Mouse (Mus musculus) ES-Bruce4 (cell line): ENCODE measurements around the gene Acadm.

Experiments
- CTCF ChIP-seq: IDR thresholded peaks from one replicate; pipeline ENCODE4 v1.8.1; 2011; ENCODE audit warnings: low read depth, low read length
- EP300 ChIP-seq: IDR thresholded peaks from 2 replicates; pipeline ENCODE4 v1.6.1; 2011; ENCODE audit warnings: low read depth, low read length; ENCODE audit not compliant: insufficient read depth

DNA sequence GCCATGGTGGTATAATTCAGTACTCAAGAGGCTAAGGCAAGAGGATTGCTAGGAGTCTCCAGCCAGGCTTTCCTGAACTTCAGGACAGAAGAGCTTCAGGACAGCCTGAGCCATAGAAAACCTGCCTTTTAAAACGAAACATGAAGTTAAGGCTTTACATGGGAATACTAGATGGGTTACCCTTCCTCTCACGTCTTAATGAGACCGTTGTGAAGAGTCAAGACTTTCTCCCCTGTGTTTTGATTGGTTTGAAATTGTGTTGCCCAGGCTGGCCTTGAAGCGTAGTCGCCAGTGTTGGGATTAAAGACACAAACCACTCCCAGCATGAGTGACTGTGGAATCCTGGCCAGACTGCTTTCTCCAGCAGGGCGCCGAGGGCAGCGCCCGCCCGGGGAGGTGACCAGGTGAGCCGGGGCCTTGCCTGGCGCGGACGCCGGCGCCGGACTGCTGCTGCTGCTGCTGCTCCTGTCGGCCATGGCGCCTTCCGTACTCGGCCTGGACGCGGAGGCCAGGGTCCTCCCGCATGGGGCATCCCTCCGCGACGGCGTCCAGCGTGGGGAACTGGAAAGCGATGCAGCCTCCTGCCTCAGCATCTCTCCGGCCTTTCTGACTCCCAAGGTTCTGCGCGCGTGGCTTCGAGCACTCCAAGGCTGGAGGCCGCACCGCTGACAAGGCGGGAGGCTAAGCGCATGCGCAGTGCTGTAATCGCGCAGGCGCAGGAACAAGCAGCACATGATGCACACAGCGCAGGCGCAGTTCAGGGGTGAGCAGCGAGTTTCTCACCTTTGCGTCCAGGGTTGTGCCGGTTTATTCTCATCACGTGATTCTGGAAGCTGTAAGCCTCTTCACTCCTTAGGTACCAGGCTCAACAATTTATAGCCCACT, 38.9 kb downstream of the Acadm start:
- TF ChIP-seq CTCF, result no peak
- TF ChIP-seq EP300, result peak; percentile 52; the same call in 1 of the 2 replicates
